Mouse (Mus musculus) MEL (cell line): ENCODE results near the gene Dhx15.

Experiments used
- CTCF ChIP-seq, 3 experiments: IDR thresholded peaks in 2 of 3; conservative IDR thresholded peaks in 1 of 3; 2 replicates each; pipeline ENCODE4 v1.5.1; 2011 to 2012; ENCODE audit warnings: low read length in 3 of 3, low read depth in 2 of 3, mild to moderate bottlenecking in 2 of 3, improper control_type of control experiment in 1 of 3, inconsistent platforms in 1 of 3, mixed read lengths in 1 of 3, moderate library complexity in 1 of 3; ENCODE audit not compliant: control insufficient read depth in 1 of 3, insufficient read depth in 1 of 3, poor library complexity in 1 of 3, severe bottlenecking in 1 of 3
- MAZ ChIP-seq: IDR thresholded peaks from 2 replicates; pipeline ENCODE4 v1.6.1; 2012; ENCODE audit warnings: low read depth, mild to moderate bottlenecking, inconsistent platforms, low read length, improper control_type of control experiment
- MEF2A ChIP-seq: IDR thresholded peaks from 2 replicates; pipeline ENCODE4 v1.6.1; 2014; ENCODE audit warnings: low read depth, mild to moderate bottlenecking, inconsistent platforms, low read length, improper control_type of control experiment; ENCODE audit not compliant: poor library complexity, insufficient replicate concordance, severe bottlenecking; ENCODE audit errors: extremely low read depth
- MYC ChIP-seq: IDR thresholded peaks from 2 replicates; pipeline ENCODE4 v1.6.1; 2011; ENCODE audit warnings: low read depth, mild to moderate bottlenecking, low read length, improper control_type of control experiment, moderate library complexity
- NELFE ChIP-seq: IDR thresholded peaks from 2 replicates; pipeline ENCODE4 v1.6.1; 2011; ENCODE audit warnings: low read depth, low read length, improper control_type of control experiment

DNA sequence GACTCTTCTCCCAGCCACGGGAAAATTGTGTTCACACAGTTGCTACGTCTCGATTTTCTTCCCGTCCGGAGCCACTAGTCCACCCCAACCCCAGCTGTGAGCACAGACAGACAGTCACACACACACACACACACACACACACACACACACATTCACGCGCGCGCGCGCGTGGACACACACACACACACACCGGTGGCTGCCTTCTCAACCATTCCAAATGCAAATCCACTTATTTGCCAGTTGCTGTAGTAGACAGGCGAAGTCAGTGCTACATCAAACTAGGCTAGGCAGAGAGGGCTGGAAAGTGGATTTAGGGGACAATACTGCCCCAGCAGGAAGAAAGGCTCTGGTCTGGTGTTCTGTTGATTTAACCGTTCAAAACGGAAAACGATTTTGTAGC, 73.9 kb downstream of the Dhx15 start:
- TF ChIP-seq MAZ, result no peak
- no peak for TF ChIP-seq CTCF (IDR thresholded peaks at IDR 0.05 in 2 of 3, conservative IDR thresholded peaks at IDR 0.05 in 1 of 3; ENCODE audit: control insufficient read depth in 1 of 3, insufficient read depth in 1 of 3, low read depth in 2 of 3, low read length in 3 of 3, poor library complexity in 1 of 3, severe bottlenecking in 1 of 3)
- TF ChIP-seq MEF2A, result no peak
- no peak for TF ChIP-seq NELFE
- no peak for TF ChIP-seq MYC
